Mouse (Mus musculus) left cerebral cortex, adult 9 months (tissue): ENCODE data around the gene Mrpl37.
"Not testable (repeated sequence)": the region's sequence is repeated elsewhere in the genome, so short reads cannot be mapped to it uniquely, and the experiment has no call there.

Experiments used
- DNase-seq, 2 experiments: peaks; one replicate each; pipeline ENCODE4 v3.0.0; 2022; ENCODE audit warnings: low spot score in 2 of 2

Mrpl37 gene

GRCm38 (mm10) chr4:107066252-107067124 lies at the start of gene Mrpl37, which contains the start of gene Cyb5rl:
Gene Mrpl37 (minus strand): TSS chr4:107066868.
Gene Cyb5rl (plus strand): TSS chr4:107066988.
- peak; percentile 91 to 98 for DNase-seq

GRCm38 (mm10) chr4:107114278-107114677 lies 47.6 kb upstream of the Mrpl37 start:
- no peak for DNase-seq

- not testable (repeated sequence) for DNase-seq
Observed at GRCm38 (mm10) chr4:107109181-107109580, 42.5 kb upstream of the Mrpl37 start.

- no peak for DNase-seq
Observed at GRCm38 (mm10) chr4:107108291-107108731, 41.6 kb upstream of the Mrpl37 start.

- no peak for DNase-seq
Observed at GRCm38 (mm10) chr4:107106777-107107176, 40.1 kb upstream of the Mrpl37 start.

- DNase-seq: no peak
Observed at GRCm38 (mm10) chr4:107102220-107102619, 35.6 kb upstream of the Mrpl37 start.

GRCm38 (mm10) chr4:107098791-107099525 lies 32.3 kb upstream of the Mrpl37 start:
- DNase-seq: no peak

GRCm38 (mm10) chr4:107098375-107098774 lies 31.7 kb upstream of the Mrpl37 start:
- DNase-seq: no peak

- no peak for DNase-seq
Observed at GRCm38 (mm10) chr4:107097871-107098270, 31.2 kb upstream of the Mrpl37 start.

- no peak for DNase-seq
Observed at GRCm38 (mm10) chr4:107096841-107097373, 30.2 kb upstream of the Mrpl37 start, which contains the start of gene Cdcp2. Gene Cdcp2 (plus strand): TSS chr4:107096891.

GRCm38 (mm10) chr4:107096043-107096442 lies 29.4 kb upstream of the Mrpl37 start:
- no peak for DNase-seq

GRCm38 (mm10) chr4:107094484-107095187 lies 28.0 kb upstream of the Mrpl37 start:
- no peak for DNase-seq

- DNase-seq: no peak
Observed at GRCm38 (mm10) chr4:107091696-107092095, 25.0 kb upstream of the Mrpl37 start.

- DNase-seq: peak; percentile 81
Observed at GRCm38 (mm10) chr4:107084858-107085257, 18.2 kb upstream of the Mrpl37 start.

- peak in 1 of 2 experiments; percentile 22 for DNase-seq
Observed at GRCm38 (mm10) chr4:107084343-107084742, 17.7 kb upstream of the Mrpl37 start.

- no peak for DNase-seq
Observed at GRCm38 (mm10) chr4:107083126-107083525, 16.5 kb upstream of the Mrpl37 start.

GRCm38 (mm10) chr4:107082185-107082584 lies 15.5 kb upstream of the Mrpl37 start:
- DNase-seq: no peak

- no peak for DNase-seq
Observed at GRCm38 (mm10) chr4:107079716-107080115, 13.0 kb upstream of the Mrpl37 start.

GRCm38 (mm10) chr4:107078894-107079293 lies 12.2 kb upstream of the Mrpl37 start:
- no peak for DNase-seq

- DNase-seq: peak in 1 of 2 experiments; percentile 35
Observed at GRCm38 (mm10) chr4:107075456-107075855, 8.8 kb upstream of the Mrpl37 start.

- no peak for DNase-seq
Observed at GRCm38 (mm10) chr4:107072343-107072742, 5.7 kb upstream of the Mrpl37 start.
